Mouse (Mus musculus) G1E (cell line): ENCODE results near the gene Spint2.

ENCODE experiments used
- CTCF ChIP-seq: IDR thresholded peaks from 2 replicates; pipeline ENCODE4 v1.5.1; 2012; ENCODE audit warnings: low read depth, low read length, inconsistent platforms, mixed read lengths
- GATA1 ChIP-seq: IDR thresholded peaks from 2 replicates; pipeline ENCODE4 v1.6.1; 2012; ENCODE audit warnings: borderline replicate concordance, low read length, inconsistent platforms, mixed read lengths
- TAL1 ChIP-seq: conservative IDR thresholded peaks from 2 replicates; pipeline ENCODE4 v1.6.1; 2012; ENCODE audit warnings: low read depth, low read length, inconsistent platforms, mixed read lengths

GRCm38 (mm10) chr7:29301127-29301566 lies 19.4 kb upstream of the Spint2 start:
- TF ChIP-seq CTCF (no peak), TAL1 (no peak), GATA1 (no peak)
